Mouse (Mus musculus) liver, embryonic 14.5 days (tissue): ENCODE data around the gene Adgrf5. TPM values are rescaled to one million over a fixed set of nuclear protein-coding genes. Genes with fewer than 3 reads are reported as not detected.

Experiments
- ATAC-seq: fragments of 200-750 bp; cut with Nextera tagmentation; 2 replicates; pipeline ENCODE4 v1.8.0; 2017; ENCODE audit warnings: moderate number of reproducible peaks, mild to moderate bottlenecking, moderate library complexity; ENCODE audit not compliant: insufficient read depth
- DNase-seq, 3 experiments: peaks; one replicate each; pipeline ENCODE4 v3.0.0-alpha.2; 2012 to 2013; ENCODE audit warnings: low read depth in 3 of 3, low spot score in 3 of 3
- H3K27ac ChIP-seq: fragments of 300-500 bp; sonication (generic); 2 replicates; pipeline ENCODE4 v1.5.1; 2014; ENCODE audit warnings: moderate library complexity, mild to moderate bottlenecking, control low read depth, inconsistent platforms
- H3K27me3 ChIP-seq: fragments of 300-500 bp; sonication (generic); 2 replicates; pipeline ENCODE4 v1.6.1; 2014; ENCODE audit warnings: mild to moderate bottlenecking, low read length, moderate library complexity; ENCODE audit not compliant: control insufficient read depth, insufficient read depth
- H3K36me3 ChIP-seq: fragments of 300-500 bp; sonication (generic); replicated peaks from 2 replicates; pipeline ENCODE4 v1.6.1; 2014; ENCODE audit warnings: low read depth; ENCODE audit not compliant: control insufficient read depth, insufficient read depth
- H3K4me1 ChIP-seq, 2 experiments: fragments of 200-500 bp in 1 of 2; fragments of 300-500 bp in 1 of 2; sonication (generic) in 1 of 2; replicated peaks; 2 replicates each; pipeline ENCODE4 v1.6.1; 2012 to 2014; ENCODE audit warnings: antibody characterized with exemption in 1 of 2, inconsistent platforms in 1 of 2, low read length in 1 of 2; ENCODE audit not compliant: control insufficient read depth in 2 of 2, insufficient read depth in 2 of 2
- H3K4me2 ChIP-seq: fragments of 300-500 bp; sonication (generic); 2 replicates; pipeline ENCODE4 v1.6.1; 2014; ENCODE audit warnings: low read depth, mild to moderate bottlenecking, control low read depth, moderate library complexity
- H3K4me3 ChIP-seq, 2 experiments: fragments of 200-500 bp in 1 of 2; fragments of 300-500 bp in 1 of 2; sonication (generic) in 1 of 2; 2 replicates each; pipeline ENCODE4 v1.5.1; 2012 to 2014; ENCODE audit warnings: low read depth in 2 of 2, low read length in 2 of 2, mild to moderate bottlenecking in 2 of 2, control low read depth in 1 of 2, inconsistent platforms in 1 of 2, moderate library complexity in 1 of 2; ENCODE audit not compliant: insufficient read depth in 1 of 2
- H3K9ac ChIP-seq: fragments of 300-500 bp; sonication (generic); replicated peaks from 2 replicates; pipeline ENCODE4 v1.6.1; 2014; ENCODE audit warnings: mild to moderate bottlenecking, control low read depth, moderate library complexity
- H3K9me3 ChIP-seq: fragments of 300-500 bp; sonication (generic); 2 replicates; pipeline ENCODE4 v1.6.1; 2016; ENCODE audit warnings: low read length, mixed read lengths; ENCODE audit not compliant: control insufficient read depth
- CTCF ChIP-seq: IDR thresholded peaks from 2 replicates; pipeline ENCODE4 v1.5.1; 2016; ENCODE audit warnings: antibody characterized with exemption, low read depth, control low read depth
- EP300 ChIP-seq: IDR thresholded peaks from 2 replicates; pipeline ENCODE4 v1.6.1; 2016; ENCODE audit warnings: antibody characterized with exemption, low read depth
- WGBS: fragments of 180-500 bp; shearing (Covaris S2); extraction: QIAGEN DNeasy Blood & Tissue Kit; methylation state at CpG from one replicate; pipeline ENCODE4 v1.1.7; 2014; ENCODE audit not compliant: insufficient replicate concordance; 5-methylcytosine and 5-hydroxymethylcytosine counted together
- polyA plus RNA-seq, 2 experiments: library from polyadenylated mRNA; depleted of rRNA in 1 of 2; stranded (reverse) in 1 of 2; unstranded in 1 of 2; fragments of >200 nt; fragmentation: Nextera tagmentation in 1 of 2; extraction: Ambion mirVana in 1 of 2; gene quantifications; 2 replicates each; pipeline versions ENCODE4 v1.2.1 to v1.2.3; 2012 to 2014

Gene Adgrf5
- polyA plus RNA-seq, 2 experiments, result 1.5 to 2.3 TPM

DNA sequence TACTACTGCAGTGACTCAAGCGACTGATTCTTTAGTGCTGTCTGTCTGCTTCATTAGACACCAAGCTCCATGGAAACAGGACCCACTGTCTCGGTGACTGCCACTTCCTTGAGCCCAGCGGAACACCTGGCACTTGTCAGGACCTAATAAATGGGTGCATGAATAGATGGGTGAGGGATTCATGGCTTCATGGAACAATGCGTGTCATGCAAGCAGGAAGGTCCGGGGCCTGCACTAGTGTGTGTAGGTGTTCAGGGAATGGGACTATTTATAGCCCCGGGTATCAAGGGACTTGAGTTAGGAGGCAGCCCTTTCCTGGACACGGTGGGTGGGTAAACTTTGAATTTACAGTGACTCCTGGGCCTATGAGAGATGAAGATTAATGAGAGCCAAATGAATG lies 38.4 kb downstream of the Adgrf5 start:
- Histone ChIP-seq H3K4me2 (no peak overlapping the region), H3K4me3 (no peak overlapping the region), H3K36me3 (no peaks in the 10 kb centered on the region), H3K4me1 (peaks cover 18 to 20% of the 10 kb centered on the region in 2 experiments), H3K27me3 (no peaks in the 10 kb centered on the region), H3K9me3 (no peaks in the 10 kb centered on the region), H3K27ac (no peak overlapping the region), H3K9ac (no peak overlapping the region)
- TF ChIP-seq CTCF (no peak), EP300 (no peak)
- WGBS, result 54% methylated on average over 7 of the region's 7 CpGs
- ATAC-seq (no peak), DNase-seq (no peak)

DNA sequence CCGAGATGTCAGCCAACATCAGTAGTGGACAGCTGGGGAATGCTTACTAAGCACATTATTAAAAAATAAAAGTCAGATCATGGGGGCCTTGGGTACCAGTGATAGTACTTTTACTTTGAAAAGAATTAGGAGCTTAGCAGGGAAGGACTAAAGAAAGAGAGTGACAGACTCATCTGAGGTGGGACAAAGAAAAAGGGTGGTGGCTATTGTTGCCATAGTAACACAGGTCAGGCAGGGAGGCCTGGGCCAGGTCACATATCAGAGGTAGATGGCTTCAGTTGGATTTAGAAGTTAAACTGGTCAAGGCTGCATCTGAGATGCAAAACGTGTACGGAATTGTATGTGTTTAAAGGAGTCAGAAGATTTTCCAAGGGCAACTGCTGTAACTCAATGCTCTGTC lies 38.9 kb downstream of the Adgrf5 start:
- Histone ChIP-seq H3K27ac (no peak overlapping the region), H3K27me3 (no peaks in the 10 kb centered on the region), H3K4me2 (no peak overlapping the region), H3K36me3 (no peaks in the 10 kb centered on the region), H3K9me3 (no peaks in the 10 kb centered on the region), H3K4me1 (peaks cover 18 to 20% of the 10 kb centered on the region in 2 experiments), H3K9ac (no peak overlapping the region), H3K4me3 (no peak overlapping the region)
- ATAC-seq (no peak), DNase-seq (no peak)
- WGBS, result 69% methylated on average over 3 of the region's 3 CpGs
- no peak for TF ChIP-seq CTCF
- TF ChIP-seq EP300, result no peak

DNA sequence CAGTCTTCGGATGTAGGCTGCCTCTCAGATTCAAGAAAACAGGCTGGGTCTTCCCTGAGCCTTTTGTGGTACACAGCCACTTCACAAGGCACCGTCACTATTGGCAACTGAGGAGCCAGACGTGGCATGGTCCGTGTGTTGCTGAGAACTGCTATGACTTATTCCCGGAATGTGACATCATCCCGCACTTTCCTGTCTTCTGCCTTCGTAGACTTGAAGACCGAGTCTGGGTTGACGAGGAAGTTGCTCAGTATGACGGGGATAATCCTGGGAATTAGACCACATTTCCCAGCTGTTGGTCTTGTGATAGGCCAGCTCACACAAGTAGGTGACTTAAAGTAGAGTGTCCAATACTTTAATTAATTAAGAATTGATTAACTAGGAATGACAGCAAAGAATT lies 40.2 kb downstream of the Adgrf5 start:
- TF ChIP-seq CTCF (no peak), EP300 (no peak)
- H3K27ac ChIP-seq, result no peak overlapping the region
- no peaks in the 10 kb centered on the region for H3K9me3 ChIP-seq
- H3K27me3 ChIP-seq, result no peaks in the 10 kb centered on the region
- no peak overlapping the region for H3K9ac ChIP-seq
- ATAC-seq (no peak), DNase-seq (no peak)
- H3K4me1 ChIP-seq, result peaks cover 13% of the 10 kb centered on the region in 2 experiments
- no peaks in the 10 kb centered on the region for H3K36me3 ChIP-seq
- H3K4me2 ChIP-seq, result no peak overlapping the region
- H3K4me3 ChIP-seq, result no peak overlapping the region
- WGBS, result 60% methylated on average over 10 of the region's 10 CpGs

DNA sequence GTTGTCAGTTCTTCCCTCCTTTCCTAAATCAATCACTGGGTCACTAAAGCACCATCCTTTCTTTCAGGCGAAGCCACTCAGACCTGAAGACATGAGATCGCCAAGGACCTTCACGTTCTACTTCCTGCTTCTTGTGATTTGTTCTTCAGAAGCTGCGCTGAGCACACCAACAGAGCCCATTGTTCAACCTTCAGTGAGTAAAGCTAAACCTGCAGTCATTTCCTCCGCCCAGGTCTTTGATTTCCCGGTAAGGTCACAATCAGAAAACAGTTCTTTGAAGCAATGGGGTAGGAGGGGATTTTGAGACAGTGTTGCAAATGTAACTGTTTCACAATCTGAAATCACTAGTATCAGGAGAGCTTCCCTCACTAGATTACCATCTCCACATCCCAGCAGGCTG lies 43.6 kb downstream of the Adgrf5 start:
- Histone ChIP-seq H3K4me1 (no peaks in the 10 kb centered on the region; a peak in 1 of 4 replicates), H3K4me2 (no peak overlapping the region), H3K36me3 (no peaks in the 10 kb centered on the region), H3K9me3 (no peaks in the 10 kb centered on the region), H3K9ac (no peak overlapping the region), H3K27ac (no peak overlapping the region), H3K27me3 (no peaks in the 10 kb centered on the region), H3K4me3 (no peak overlapping the region)
- ATAC-seq, result no peak
- no peak for DNase-seq
- TF ChIP-seq EP300 (no peak), CTCF (no peak)
- 38% methylated on average over 6 of the region's 6 CpGs for WGBS

DNA sequence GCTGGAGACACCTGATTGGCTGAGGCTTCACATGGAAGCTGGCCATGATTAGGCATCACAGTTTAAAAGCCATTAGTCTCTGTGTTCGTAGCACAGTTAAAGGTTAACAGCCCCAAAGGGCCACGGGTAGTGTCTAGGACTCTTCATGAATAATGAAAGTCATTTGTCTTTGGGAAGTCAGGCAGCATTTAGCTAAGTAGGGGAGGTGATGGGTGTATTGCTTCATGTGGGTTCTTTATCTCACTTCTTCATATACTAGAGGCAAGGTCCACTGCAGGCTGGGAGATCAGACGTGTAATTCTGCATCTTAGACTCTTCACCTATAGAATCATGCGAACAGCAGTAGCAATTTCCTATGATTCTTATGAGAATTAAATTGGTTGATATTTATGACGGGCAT lies 44.2 kb downstream of the Adgrf5 start:
- Histone ChIP-seq H3K9me3 (no peaks in the 10 kb centered on the region), H3K36me3 (no peaks in the 10 kb centered on the region), H3K9ac (no peak overlapping the region), H3K27me3 (no peaks in the 10 kb centered on the region), H3K4me1 (no peaks in the 10 kb centered on the region; a peak in 1 of 4 replicates), H3K27ac (no peak overlapping the region), H3K4me2 (no peak overlapping the region), H3K4me3 (no peak overlapping the region)
- WGBS, result 50% methylated on average over 5 of the region's 5 CpGs
- no peak for TF ChIP-seq EP300
- TF ChIP-seq CTCF, result no peak
- DNase-seq (no peak), ATAC-seq (no peak)
